Mouse (Mus musculus): ENCODE results near the gene March6. TPM values are rescaled to one million over a fixed set of nuclear protein-coding genes. Genes with fewer than 3 reads are reported as not detected.

Gene March6
- total and polyA plus RNA-seq, 2 experiments from 2014 or later: 26.8 to 69.1 TPM

- TF ChIP-seq CTCF (IDR thresholded peaks at IDR 0.05; ENCODE audit: low read depth) (no peak), EP300 (IDR thresholded peaks at IDR 0.05; ENCODE audit: low read depth) (no peak)
- 68% methylated on average over 5 of the region's 5 CpGs for WGBS
- Histone ChIP-seq H3K4me3 (ENCODE audit: low read depth, low read length) (no peak overlapping the region), H3K9ac (replicated peaks; ENCODE audit: low read depth, low read length) (no peak overlapping the region), H3K27ac (ENCODE audit: low read depth) (no peak overlapping the region), H3K27me3 (ENCODE audit: control insufficient read depth, insufficient read depth, low read length) (no peaks in the 10 kb centered on the region), H3K9me3 (replicated peaks; ENCODE audit: control insufficient read depth, low read length) (no peaks in the 10 kb centered on the region), H3K36me3 (replicated peaks; ENCODE audit: control insufficient read depth, insufficient read depth, low read length) (no peaks in the 10 kb centered on the region), H3K4me1 (ENCODE audit: control insufficient read depth, insufficient read depth) (peaks cover 15% of the 10 kb centered on the region), H3K4me2 (ENCODE audit: low read depth, low read length) (no peak overlapping the region)
- DNase-seq (ENCODE audit: low spot score): no peak
- ATAC-seq (ENCODE audit: insufficient read depth, low read depth): no peak
These were observed 11.9 kb downstream of the March6 start for GRCm38 (mm10) chr15:31519000-31519399.

GRCm38 (mm10) chr15:31518371-31518770, 12.5 kb downstream of the March6 start:
- no peak for ATAC-seq (ENCODE audit: insufficient read depth, low read depth)

GRCm38 (mm10) chr15:31517186-31517585, 13.7 kb downstream of the March6 start:
- TF ChIP-seq EP300 (IDR thresholded peaks at IDR 0.05; ENCODE audit: low read depth) (no peak), CTCF (IDR thresholded peaks at IDR 0.05; ENCODE audit: low read depth) (peak; percentile 42)
- WGBS: 65% methylated on average over 1 of the region's 1 CpGs
- DNase-seq (ENCODE audit: low spot score) (no peak), ATAC-seq (ENCODE audit: insufficient read depth, low read depth) (no peak)
- Histone ChIP-seq H3K27ac (ENCODE audit: low read depth) (no peak overlapping the region), H3K4me1 (ENCODE audit: control insufficient read depth, insufficient read depth) (no peaks in the 10 kb centered on the region), H3K9me3 (replicated peaks; ENCODE audit: control insufficient read depth, low read length) (no peaks in the 10 kb centered on the region), H3K36me3 (replicated peaks; ENCODE audit: control insufficient read depth, insufficient read depth, low read length) (no peaks in the 10 kb centered on the region), H3K9ac (replicated peaks; ENCODE audit: low read depth, low read length) (no peak overlapping the region), H3K27me3 (ENCODE audit: control insufficient read depth, insufficient read depth, low read length) (no peaks in the 10 kb centered on the region), H3K4me2 (ENCODE audit: low read depth, low read length) (no peak overlapping the region), H3K4me3 (ENCODE audit: low read depth, low read length) (no peak overlapping the region)

More at GRCm38 (mm10) chr15:31518371-31518770, 12.5 kb downstream of the March6 start:
- WGBS: 69% methylated on average over 2 of the region's 2 CpGs
- no peak for DNase-seq (ENCODE audit: low spot score)
- H3K36me3 ChIP-seq (replicated peaks; ENCODE audit: control insufficient read depth, insufficient read depth, low read length): no peaks in the 10 kb centered on the region
- no peaks in the 10 kb centered on the region for H3K9me3 ChIP-seq (replicated peaks; ENCODE audit: control insufficient read depth, low read length)
- H3K27ac ChIP-seq (ENCODE audit: low read depth): no peak overlapping the region
- no peaks in the 10 kb centered on the region for H3K27me3 ChIP-seq (ENCODE audit: control insufficient read depth, insufficient read depth, low read length)
- no peak overlapping the region for H3K9ac ChIP-seq (replicated peaks; ENCODE audit: low read depth, low read length)
- H3K4me1 ChIP-seq (ENCODE audit: control insufficient read depth, insufficient read depth): peaks cover 10% of the 10 kb centered on the region
- TF ChIP-seq CTCF (IDR thresholded peaks at IDR 0.05; ENCODE audit: low read depth): no peak
- TF ChIP-seq EP300 (IDR thresholded peaks at IDR 0.05; ENCODE audit: low read depth): no peak
- H3K4me3 ChIP-seq (ENCODE audit: low read depth, low read length): no peak overlapping the region
- H3K4me2 ChIP-seq (ENCODE audit: low read depth, low read length): no peak overlapping the region

- no peak overlapping the region for H3K9ac ChIP-seq (replicated peaks; ENCODE audit: low read depth, low read length)
- no peak overlapping the region for H3K4me3 ChIP-seq (ENCODE audit: low read depth, low read length)
- H3K4me2 ChIP-seq (ENCODE audit: low read depth, low read length): no peak overlapping the region
- ATAC-seq (ENCODE audit: insufficient read depth, low read depth) (no peak), DNase-seq (ENCODE audit: low spot score) (no peak)
- H3K27ac ChIP-seq (ENCODE audit: low read depth): no peak overlapping the region
- H3K4me1 ChIP-seq (ENCODE audit: control insufficient read depth, insufficient read depth): peaks cover 5% of the 10 kb centered on the region; the same call in 1 of the 2 replicates
- H3K36me3 ChIP-seq (replicated peaks; ENCODE audit: control insufficient read depth, insufficient read depth, low read length): no peaks in the 10 kb centered on the region
- H3K27me3 ChIP-seq (ENCODE audit: control insufficient read depth, insufficient read depth, low read length): no peaks in the 10 kb centered on the region
- TF ChIP-seq EP300 (IDR thresholded peaks at IDR 0.05; ENCODE audit: low read depth) (no peak), CTCF (IDR thresholded peaks at IDR 0.05; ENCODE audit: low read depth) (no peak)
- H3K9me3 ChIP-seq (replicated peaks; ENCODE audit: control insufficient read depth, low read length): no peaks in the 10 kb centered on the region
- WGBS: 74% methylated on average over 1 of the region's 1 CpGs
These were observed 19.1 kb downstream of the March6 start for GRCm38 (mm10) chr15:31511795-31512194.

- no peak for TF ChIP-seq CTCF (IDR thresholded peaks at IDR 0.05; ENCODE audit: low read depth)
- no peak for TF ChIP-seq EP300 (IDR thresholded peaks at IDR 0.05; ENCODE audit: low read depth)
- Histone ChIP-seq H3K27ac (ENCODE audit: low read depth) (no peak overlapping the region; the same call in 1 of the 2 replicates), H3K36me3 (replicated peaks; ENCODE audit: control insufficient read depth, insufficient read depth, low read length) (no peaks in the 10 kb centered on the region), H3K27me3 (ENCODE audit: control insufficient read depth, insufficient read depth, low read length) (no peaks in the 10 kb centered on the region), H3K4me2 (ENCODE audit: low read depth, low read length) (no peak overlapping the region), H3K4me1 (ENCODE audit: control insufficient read depth, insufficient read depth) (peaks cover 5% of the 10 kb centered on the region; the same call in 1 of the 2 replicates), H3K9ac (replicated peaks; ENCODE audit: low read depth, low read length) (no peak overlapping the region), H3K4me3 (ENCODE audit: low read depth, low read length) (no peak overlapping the region), H3K9me3 (replicated peaks; ENCODE audit: control insufficient read depth, low read length) (no peaks in the 10 kb centered on the region)
- DNase-seq (ENCODE audit: low spot score) (no peak), ATAC-seq (ENCODE audit: insufficient read depth, low read depth) (no peak)
These were observed 19.5 kb downstream of the March6 start for GRCm38 (mm10) chr15:31511406-31511771.
